Mouse (Mus musculus) urinary bladder, postnatal 36 days (tissue): ENCODE data around the gene Fshr.
"Not testable (repeated sequence)": the region's sequence is repeated elsewhere in the genome, so short reads cannot be mapped to it uniquely, and the experiment has no call there.

Experiments
- DNase-seq, 2 experiments: peaks; one replicate each; pipeline ENCODE4 v3.0.0; 2022; ENCODE audit warnings: low spot score in 2 of 2, mixed read lengths in 1 of 2

Fshr gene

DNA sequence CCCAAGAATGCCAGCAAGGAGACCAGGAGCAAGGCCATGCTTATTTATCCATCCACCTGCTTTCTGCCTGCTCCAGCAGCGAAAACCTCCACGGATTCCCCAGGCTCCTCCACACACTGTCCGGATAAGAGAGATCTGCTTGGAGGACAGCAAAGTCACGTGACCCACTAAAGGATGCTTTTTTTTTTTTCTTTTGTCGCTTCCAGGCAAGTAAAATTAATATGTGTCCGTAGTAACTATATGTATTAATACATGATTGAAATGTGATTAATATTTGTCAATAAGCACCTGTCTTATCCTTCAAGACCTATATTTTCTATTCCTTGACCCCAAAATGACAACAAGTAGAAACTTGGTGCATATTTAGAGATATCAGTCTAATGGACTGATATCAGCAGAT lies at the start of gene Fshr:
Fshr (minus strand) TSS at position 101 of the 400 bp plus-strand sequence.
- DNase-seq: no peak

DNA sequence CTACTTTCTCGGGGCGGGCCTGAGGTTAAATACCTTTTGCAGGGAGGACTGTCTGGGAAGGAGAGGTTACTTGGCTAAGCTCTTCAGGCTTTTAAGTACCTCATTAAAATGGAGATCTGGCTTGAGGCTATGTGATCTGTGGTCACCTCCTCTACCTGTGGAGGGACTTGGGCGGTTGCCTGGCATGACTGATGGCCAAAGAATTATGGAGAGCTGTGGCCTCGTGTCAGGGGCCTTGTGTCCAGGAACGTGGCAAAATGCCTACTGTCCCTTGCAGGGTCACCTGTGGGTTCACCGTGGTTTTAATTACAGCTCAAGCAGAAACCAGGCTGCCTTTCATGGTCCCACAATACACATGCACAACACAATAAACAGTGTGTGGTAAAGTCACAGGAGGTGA lies 1.7 kb upstream of the Fshr start:
- DNase-seq: no peak

DNA sequence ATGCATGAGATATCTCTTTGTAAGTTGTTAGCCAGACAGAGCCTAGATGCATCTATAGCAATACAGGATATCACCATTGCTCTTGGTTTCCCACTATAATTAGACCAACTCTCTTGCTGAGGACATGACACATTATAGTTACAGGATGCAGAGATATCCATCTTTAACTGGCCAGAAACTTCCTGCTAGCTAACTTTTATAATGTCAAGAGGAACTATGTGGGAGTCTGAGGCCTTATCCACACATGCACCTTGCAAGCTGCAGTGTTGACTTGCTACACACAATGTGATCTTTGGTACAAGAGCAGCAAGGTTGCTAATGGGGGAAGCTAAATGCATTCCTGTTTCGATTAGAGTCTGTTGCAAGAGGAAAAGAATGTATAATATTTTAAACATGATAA lies 26.9 kb downstream of the Fshr start:
- no peak for DNase-seq

DNA sequence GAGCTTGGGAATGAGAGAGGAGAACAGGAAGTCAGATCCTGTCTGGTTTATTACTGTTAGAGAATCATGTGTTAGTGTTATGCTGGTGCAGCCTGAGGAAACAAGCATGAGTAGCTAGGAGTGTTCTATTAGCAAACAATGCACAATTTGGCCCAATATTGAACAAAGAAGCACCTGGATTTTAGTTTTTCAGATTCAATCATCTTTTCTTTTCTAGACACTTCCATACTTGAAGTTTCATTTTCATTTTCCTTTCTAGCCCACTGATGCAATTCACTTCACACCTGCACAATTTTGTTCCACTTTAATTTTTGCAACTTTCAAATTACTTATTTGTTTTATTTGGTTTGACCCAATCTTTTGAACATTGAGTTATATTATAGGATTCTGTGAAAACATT lies 35.7 kb downstream of the Fshr start:
- no peak for DNase-seq

DNA sequence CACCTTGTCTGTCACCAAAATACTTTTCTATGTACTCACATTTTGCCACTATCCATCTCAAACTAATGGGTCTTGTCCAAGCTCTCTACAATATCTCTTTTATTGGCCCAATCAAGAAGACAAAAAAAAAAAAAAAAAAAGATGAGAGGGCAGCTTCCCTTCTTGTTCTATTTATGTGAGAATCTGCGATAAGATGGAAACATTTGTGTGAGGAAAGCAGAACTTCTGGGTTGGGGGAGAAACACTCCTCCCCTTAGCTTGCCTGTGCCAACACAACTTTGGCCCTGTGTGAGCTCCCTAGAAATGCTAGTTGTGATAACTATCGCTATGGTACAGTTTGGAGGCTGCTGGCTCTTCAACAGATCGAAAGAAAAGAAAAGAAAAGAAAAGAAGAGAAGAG lies 38.0 kb downstream of the Fshr start:
- no peak for DNase-seq

DNA sequence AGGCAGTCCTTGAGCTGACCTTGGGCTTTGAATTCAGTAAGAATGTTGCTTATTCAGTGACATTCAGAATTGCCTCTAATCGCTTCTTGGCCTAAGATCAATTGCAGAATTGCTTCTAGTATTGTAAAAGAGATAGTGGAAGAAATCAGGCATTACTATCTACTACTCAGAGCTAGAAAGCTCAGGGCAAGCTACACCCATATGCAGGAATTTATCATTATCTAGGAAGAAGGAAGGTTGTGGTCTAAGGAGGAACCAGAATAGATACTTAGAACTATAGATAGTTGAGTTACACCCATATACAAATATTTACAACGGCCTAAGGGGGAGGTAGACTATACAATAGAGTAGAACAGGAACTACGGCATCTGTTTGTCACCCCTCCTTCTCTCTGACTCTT lies 41.1 kb downstream of the Fshr start:
- not testable (repeated sequence) for DNase-seq

DNA sequence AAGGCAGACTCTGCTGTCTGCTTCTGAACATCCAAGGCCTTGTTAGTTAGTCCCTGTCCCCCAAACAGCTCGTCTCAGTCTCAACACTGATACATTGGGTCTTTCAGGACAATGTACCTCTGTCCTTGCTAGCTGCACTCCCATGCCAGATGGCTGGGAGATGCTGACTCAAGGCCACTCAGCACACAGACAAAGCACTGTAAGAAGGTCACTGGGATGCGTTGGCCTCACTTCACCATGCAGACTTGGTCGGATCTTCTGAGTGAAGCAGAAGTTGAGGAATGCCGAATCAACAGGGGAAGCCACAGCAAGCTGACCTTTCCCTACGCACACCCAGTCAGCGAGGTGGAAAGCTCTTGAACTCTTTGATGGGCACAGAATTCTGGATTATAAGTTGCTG lies 55.7 kb downstream of the Fshr start:
- no peak for DNase-seq

DNA sequence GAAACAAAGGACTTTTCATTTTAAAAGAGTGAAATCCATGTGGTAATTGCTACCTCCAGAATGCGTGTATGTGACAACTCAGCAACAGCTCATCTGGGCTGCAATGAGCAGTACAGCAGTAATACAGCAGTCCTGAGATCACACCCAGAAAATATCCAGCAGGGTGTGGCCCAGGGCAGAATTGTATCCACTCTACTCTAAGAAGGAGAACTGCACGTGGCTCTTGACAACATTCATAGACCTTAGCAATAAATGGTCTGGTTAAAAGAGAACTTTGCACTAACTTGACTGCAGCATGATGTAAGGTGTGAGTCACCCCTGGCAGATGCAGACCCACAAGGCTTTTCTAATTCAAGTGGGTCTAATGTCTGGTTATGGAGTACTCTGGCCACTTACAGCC lies 80.5 kb downstream of the Fshr start:
- no peak for DNase-seq

DNA sequence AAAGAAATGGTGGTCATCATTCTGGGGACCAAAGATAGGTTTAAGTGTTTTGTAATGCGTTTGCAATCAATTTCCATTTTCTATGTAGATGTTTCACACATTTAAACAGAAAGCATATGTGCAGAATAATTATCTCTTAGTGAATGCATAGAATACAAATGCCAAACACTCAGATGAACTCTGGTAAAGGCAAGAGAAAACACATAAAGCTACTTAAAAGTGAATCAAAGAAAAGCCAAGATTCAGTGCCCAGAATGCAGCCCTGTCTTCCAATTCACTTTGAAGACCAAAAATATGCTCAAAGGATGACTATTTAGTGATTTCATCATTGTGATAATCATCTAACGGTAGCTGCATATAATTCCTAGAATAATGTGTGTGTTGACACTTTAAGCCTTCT lies 81.2 kb downstream of the Fshr start:
- DNase-seq: no peak

DNA sequence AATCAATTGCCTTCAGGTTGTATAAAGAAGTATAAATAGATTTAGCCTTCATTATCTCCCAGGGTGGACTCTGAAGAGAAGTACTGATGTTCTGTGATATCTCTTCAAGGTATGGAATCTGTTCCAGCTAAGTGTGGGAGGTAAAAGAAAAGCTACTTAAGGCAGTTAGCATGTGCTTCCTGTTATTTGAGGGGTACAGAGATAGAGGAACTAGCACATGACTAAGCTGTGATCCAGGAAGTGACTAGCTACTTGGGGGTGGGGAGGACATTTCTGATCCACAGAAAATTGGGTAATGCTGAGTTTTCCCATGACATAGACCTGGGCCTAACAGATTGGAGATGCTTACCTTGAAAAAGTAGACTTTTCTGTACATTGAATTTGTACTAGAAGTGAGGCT lies 86.5 kb downstream of the Fshr start:
- no peak for DNase-seq

DNA sequence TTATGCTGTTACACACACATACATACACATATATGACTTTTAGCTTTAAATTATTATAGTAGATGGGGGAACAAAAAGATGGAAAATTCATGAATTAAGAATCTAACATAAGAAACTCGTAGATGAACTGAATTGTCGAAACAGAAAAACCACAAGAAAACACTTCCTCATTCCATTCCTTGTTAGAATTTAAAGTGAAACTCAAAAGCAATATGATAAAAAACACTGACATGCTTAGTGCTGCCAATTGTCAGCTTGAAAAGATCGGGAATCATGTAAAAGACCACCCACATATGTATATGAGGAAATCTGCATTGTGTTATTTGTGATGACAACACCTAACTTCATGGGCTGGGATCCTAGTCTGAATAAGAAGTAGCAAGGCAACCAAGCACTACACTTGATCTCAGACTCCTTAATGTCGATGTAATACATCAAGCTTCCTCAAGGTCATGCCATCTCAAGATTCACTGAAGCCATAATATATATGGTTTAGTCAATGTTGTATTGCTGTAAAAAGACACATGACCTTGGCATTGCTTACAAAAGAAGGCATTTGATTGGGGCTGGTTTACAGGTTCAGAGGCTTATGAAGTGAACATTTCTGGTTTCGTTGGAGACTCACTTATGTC lies 99.6 kb downstream of the Fshr start:
- DNase-seq: no peak

DNA sequence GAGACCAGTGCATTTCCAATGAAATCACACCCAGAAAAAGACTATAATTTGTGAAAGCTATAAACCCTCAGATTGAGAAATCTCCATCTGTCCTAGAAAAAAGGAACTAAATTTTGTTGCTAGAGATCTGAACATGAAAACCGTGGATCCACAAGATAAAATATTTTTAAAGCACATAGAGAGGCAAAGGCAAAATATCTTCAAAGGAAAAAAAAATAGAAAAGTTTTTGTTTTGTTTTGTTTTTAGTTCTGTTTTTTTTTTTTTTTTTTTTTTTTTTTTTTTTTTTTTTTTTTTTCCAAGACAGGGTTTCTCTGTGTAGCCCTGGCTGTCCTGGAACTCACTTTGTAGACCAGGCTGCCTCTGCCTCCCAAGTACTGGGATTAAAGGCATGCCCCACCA lies 100.7 kb downstream of the Fshr start:
- not testable (repeated sequence) for DNase-seq

DNA sequence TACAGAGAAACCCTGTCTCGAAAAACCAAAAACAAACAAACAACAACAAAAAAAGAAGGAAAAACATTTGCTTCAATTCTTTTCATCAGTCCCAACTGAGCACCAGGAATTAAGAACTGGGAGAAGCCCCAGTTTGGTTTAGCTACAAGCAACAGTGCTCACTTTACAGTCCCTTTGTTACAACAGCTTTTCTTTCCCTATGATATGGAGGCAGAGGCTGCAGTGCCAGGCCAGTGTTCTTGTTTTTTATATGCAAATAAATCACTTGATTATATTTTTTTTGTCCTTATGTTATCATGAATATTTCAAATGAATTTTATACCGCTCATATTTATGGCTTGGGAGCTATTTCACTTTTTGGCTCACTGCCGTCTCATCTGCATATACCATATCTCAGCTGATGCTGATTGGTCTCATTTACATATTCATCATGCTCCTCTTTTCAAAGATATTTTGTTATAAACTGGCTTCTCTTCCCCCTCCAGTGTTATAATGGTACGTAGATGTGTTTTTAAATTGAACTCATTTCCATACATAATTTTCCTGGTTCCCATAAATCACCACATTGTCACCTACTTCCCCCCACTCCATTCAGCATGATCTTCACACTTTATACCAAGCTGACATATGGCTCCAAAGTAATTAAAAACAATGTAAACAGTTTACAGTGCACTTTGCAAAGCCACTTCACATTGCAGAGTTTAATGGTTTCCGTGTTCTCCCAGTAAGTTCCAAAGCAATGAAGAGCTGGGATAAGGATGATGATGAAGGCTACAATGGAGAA lies 110.6 kb downstream of the Fshr start:
- DNase-seq: no peak

DNA sequence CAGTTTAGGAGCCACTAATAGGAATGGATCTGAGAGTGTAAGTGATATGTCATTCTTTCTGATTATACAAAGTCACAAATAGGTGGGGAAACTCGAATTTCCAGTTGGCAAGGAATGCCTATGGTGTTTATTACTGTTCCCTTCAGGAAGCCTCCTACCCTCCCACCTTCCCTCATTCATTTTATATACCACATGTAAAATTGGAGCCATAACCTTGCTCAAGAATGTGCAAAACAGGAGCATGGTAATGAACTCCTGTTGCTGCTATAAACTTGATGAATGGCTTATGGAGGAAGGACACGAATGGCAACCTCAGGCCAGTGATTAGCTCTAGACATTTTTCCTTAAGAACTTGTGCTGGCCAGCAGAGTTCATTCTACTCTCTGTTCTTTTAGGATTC lies 117.6 kb downstream of the Fshr start:
- no peak for DNase-seq

DNA sequence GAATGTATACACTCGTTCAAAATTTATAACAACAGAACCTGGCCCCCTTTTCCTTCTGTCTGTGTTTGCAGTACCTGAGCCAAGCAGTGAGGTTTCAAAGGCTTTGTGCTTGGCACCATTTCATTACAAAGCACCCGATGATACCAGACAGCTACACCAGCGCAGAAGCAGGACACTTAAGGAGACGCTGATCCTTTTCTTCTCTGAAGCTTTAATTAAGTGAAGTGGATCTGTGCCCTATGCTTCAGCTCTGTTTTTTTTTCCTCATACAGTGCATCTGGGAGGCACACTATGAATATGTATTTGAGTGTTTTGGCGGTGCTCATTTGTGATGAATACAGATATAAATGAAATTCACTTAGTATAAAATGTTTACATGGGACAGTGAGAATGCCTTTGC lies 120.8 kb downstream of the Fshr start:
- no peak for DNase-seq

DNA sequence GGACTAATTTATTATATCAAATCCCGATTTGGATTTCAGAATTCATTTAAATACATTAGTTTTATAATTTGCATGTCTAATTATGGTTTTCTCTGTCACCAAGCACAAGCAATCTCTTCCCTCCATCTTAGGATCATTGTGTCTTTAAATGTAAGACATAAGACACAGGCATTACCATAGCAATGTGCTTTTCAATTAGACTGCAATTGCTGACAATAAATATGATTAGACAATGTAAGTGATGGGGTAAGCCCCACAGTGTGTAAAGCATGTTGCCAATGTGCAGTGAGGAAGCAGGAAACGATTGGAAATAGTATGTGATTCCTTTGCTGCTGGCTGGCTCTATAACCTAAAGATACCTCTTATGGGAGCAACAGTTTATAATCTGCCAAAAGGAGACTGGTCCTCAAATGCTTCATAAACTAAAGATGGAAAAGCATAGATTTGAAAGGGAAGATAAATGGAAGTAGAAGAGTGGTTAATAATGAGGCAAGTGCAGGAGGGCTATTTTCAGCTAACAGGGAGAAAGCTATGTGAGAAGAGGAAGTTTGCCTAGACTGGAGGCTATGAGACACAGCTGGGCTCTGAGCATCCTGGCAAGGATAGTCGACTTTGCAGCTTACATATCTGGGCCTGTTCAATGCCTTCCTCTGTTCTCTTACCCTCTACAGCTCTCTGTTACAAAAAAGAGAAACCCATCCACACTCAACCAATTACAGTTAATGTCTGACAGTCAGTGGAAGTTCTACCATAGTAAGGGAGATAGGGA lies 136.0 kb downstream of the Fshr start:
- no peak for DNase-seq

DNA sequence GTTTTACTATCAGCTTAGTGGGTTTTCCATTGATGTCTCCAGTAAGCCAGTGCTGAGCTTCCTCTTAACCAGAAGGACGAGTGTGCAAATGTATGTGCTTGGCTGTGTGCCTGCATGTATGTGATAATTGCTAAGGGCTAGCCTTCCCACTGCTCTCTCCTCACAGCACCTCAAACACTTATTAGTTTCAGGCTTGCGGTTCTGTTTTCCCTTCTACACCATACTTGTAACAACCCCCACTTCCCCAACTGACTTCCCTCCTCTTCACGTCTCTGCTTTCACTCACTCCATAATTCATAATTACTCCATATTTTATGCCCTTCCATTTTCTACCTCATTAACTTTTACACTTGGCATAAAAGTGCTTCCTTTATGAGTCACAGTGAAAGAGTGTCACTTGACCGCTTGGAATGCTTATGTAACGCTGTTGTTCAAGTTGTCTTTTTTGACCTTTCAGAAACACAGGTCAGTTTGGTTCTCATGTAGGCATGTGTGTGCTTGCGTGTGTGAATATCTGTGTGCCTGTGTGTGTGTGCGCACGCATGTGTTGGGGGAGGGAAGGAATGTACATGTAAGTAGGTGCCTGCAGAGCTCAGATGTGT lies 138.0 kb downstream of the Fshr start:
- no peak for DNase-seq

DNA sequence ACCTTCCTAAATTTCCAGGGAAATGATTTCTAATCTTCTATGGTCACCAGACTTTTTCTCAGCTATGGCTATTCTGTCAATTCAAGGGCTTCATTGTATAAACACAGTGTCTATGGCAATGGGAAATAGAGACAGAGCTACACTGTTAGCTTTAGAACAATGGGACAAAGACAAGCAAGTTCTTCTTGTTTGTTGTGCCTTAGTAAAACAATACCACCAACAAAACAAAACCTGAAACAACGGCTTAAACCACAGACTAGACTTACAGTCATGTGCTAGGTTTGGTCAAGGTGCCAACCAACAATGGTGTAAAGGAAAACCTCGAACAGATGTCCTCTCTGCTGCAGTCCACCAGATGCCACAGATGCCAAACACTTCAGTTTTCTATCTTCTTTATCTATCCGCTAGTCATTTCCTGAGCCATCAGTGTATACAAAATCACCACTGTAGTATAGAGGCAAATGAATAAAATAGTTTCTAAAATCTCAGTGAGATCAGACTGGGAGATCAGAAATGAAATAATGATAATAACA lies 149.4 kb downstream of the Fshr start:
- DNase-seq: no peak

DNA sequence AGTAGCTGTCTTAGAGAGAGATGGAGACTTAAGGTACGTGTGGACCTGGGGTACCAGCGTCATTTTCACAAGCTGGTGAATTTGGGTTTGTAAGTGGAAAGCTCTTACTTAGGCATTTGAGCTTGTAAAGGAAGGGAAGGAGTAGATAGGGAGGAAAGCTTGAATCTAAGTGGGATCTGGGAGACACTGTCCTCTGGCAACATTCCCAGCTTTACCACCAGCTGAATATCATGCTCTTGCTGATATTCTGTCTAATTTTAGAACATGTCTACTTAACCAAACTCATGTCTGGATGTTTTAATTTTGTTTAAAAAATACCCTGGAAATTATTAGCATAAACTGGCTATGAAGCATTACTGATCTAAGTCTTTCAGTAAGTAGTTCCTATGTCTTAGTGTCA lies 151.4 kb downstream of the Fshr start:
- no peak for DNase-seq

DNA sequence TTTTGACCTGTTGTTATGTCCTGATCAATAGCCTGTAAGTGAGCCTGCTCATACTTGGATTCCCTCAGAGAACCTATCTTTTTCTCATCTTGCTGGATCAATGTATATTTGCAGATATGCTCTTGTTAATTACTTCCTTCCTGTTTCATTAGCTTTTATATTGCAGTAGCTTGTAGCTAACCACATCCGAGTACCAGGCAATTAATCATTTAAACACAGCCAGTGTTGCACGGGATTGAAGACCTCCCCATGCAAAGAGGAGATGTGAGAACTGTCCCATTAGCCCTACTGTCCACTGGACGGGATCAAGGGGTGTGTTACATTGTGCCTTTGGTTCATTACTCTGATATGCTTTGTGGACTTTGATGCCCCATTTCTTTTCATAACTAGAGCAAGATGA lies 154.5 kb downstream of the Fshr start:
- no peak for DNase-seq

DNA sequence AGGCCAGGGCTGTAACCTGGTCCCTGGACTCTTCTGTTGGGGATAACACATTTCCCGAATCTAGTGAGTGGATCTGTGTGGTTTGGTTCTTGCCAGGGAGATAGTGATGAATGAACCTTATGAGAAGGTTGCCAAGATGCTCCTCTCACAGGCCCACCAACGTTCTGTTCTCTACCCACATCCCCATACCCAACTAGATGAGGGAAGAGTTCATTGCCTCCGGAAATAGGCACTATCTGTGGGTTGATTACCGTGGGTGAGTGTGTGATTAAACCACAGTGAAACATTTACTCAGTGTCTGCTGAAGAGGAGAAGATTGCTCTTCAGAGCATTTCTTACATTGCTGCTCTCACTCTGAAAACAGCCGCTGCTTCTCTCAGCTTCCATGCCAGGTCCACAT lies 163.8 kb downstream of the Fshr start:
- no peak for DNase-seq

DNA sequence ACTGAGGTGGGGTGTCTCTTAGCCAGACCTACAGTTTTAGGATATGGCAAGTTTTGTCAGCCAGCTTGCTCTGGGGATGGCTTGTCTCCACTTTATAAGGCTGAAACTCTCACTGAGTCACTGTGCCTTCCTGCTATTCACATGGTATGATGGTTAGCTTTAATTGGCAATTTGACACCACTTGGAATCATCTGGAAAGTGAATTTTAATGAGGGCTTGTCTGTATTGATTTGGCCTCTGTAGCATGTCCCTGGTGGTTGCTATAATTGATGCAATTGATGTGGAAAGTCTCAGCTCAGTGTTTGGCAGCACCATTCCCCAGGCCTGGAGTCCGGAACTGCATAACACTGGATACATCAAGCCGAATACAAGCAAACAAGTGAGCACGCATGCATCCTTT lies 164.4 kb downstream of the Fshr start:
- DNase-seq: no peak
